Mouse (Mus musculus) frontal cortex, postnatal 25 days (tissue): ENCODE data around the gene Hsd11b1.
"Not testable (repeated sequence)": the region's sequence is repeated elsewhere in the genome, so short reads cannot be mapped to it uniquely, and the experiment has no call there.

ENCODE experiments used
- DNase-seq, 2 experiments: peaks; one replicate each; pipeline ENCODE4 v3.0.0; 2022; ENCODE audit warnings: low spot score in 2 of 2

Hsd11b1 gene

GRCm38 (mm10) chr1:193263955-193264598 is at the start of gene Hsd11b1:
Gene Hsd11b1, minus strand, starts transcription at chr1:193264075.
- DNase-seq = no peak

GRCm38 (mm10) chr1:193311596-193311995 is 47.7 kb upstream of the Hsd11b1 start:
- DNase-seq = no peak

GRCm38 (mm10) chr1:193310519-193311085 is 46.7 kb upstream of the Hsd11b1 start:
- no peak for DNase-seq

- DNase-seq = no peak
Measured at GRCm38 (mm10) chr1:193309785-193310518, 46.1 kb upstream of the Hsd11b1 start.

- DNase-seq = no peak
Measured at GRCm38 (mm10) chr1:193306832-193307231, 43.0 kb upstream of the Hsd11b1 start.

GRCm38 (mm10) chr1:193305386-193305785 is 41.5 kb upstream of the Hsd11b1 start:
- no peak for DNase-seq

- DNase-seq = no peak
Measured at GRCm38 (mm10) chr1:193303096-193303495, 39.2 kb upstream of the Hsd11b1 start.

- DNase-seq = no peak
Measured at GRCm38 (mm10) chr1:193302093-193302405, 38.2 kb upstream of the Hsd11b1 start.

GRCm38 (mm10) chr1:193301216-193302092 is 37.6 kb upstream of the Hsd11b1 start:
- no peak for DNase-seq

- DNase-seq = no peak
Measured at GRCm38 (mm10) chr1:193299995-193300394, 36.1 kb upstream of the Hsd11b1 start.

GRCm38 (mm10) chr1:193298141-193298765 is 34.4 kb upstream of the Hsd11b1 start:
- no peak for DNase-seq

GRCm38 (mm10) chr1:193295920-193296319 is 32.0 kb upstream of the Hsd11b1 start:
- DNase-seq = no peak

- no peak for DNase-seq
Measured at GRCm38 (mm10) chr1:193293926-193294325, 30.1 kb upstream of the Hsd11b1 start.

GRCm38 (mm10) chr1:193293039-193293438 is 29.2 kb upstream of the Hsd11b1 start:
- DNase-seq = no peak

GRCm38 (mm10) chr1:193290686-193291085 is 26.8 kb upstream of the Hsd11b1 start:
- no peak for DNase-seq

- DNase-seq = no peak
Measured at GRCm38 (mm10) chr1:193289914-193290313, 26.0 kb upstream of the Hsd11b1 start.

- DNase-seq = no peak
Measured at GRCm38 (mm10) chr1:193289076-193289475, 25.2 kb upstream of the Hsd11b1 start.

- no peak for DNase-seq
Measured at GRCm38 (mm10) chr1:193287578-193287977, 23.7 kb upstream of the Hsd11b1 start.

- DNase-seq = not testable (repeated sequence)
Measured at GRCm38 (mm10) chr1:193285766-193286325, 22.0 kb upstream of the Hsd11b1 start.

- DNase-seq = no peak
Measured at GRCm38 (mm10) chr1:193284228-193284779, 20.4 kb upstream of the Hsd11b1 start.

GRCm38 (mm10) chr1:193281344-193281743 is 17.5 kb upstream of the Hsd11b1 start:
- DNase-seq = no peak
